25 mouse cellular contexts compared by ENCODE assay signal in genomic region chr19:47545055-47545454, GRCm38 (mm10). TPM values are rescaled to one million over a fixed set of nuclear protein-coding genes. Genes with fewer than 3 reads are reported as not detected.
DNase-seq lines count a peak whose midpoint lies in the region; ATAC-seq and TF ChIP-seq lines count a peak whose summit lies in the region.
"Had no signal": no experiment of that assay in that cellular context is flagged by ENCODE, and none has a peak within 500 bp of the region (broad histone marks: within the 10 kb centered on the region; RNA-seq: fewer than 3 reads in every experiment).

No protein-coding gene starts in this region.

- peak; percentile 16 for DNase-seq in heart, adult 11 months
- no peak for DNase-seq in heart, embryonic 10.5 days (ENCODE audit: low spot score)
- DNase-seq in neural tube, embryonic 10.5 days (ENCODE audit: extremely low spot score, low spot score): no peak
- no peak for DNase-seq in cerebellum, adult 2 months
- no peak for DNase-seq in right cerebral cortex, postnatal 36 days (ENCODE audit: low spot score in 2 of 2)
- DNase-seq: adrenal gland, adult 8-10 months; adrenal gland, postnatal 25 days; cerebellum, adult 18-20 months; cerebellum, adult 9-11 months; gastrocnemius, adult 2 months; gastrocnemius, postnatal 14 days; heart, adult 18-20 months; heart, postnatal 14 days; heart, postnatal 4 days had no signal

- no peaks in the 10 kb centered on the region for H3K36me3 ChIP-seq in forebrain, embryonic 13.5 days (ENCODE audit: poor library complexity, severe bottlenecking)
- H3K36me3 ChIP-seq in forebrain, embryonic 12.5 days (replicated peaks): no peaks in the 10 kb centered on the region
- no peaks in the 10 kb centered on the region for H3K36me3 ChIP-seq in heart, embryonic 10.5 days
- H3K36me3 ChIP-seq in neural tube, embryonic 13.5 days: no peaks in the 10 kb centered on the region
- H3K36me3 ChIP-seq: embryonic facial prominence, embryonic 12.5 days; embryonic facial prominence, embryonic 15.5 days; heart, embryonic 13.5 days had no signal

- no peaks in the 10 kb centered on the region for H3K9me3 ChIP-seq in forebrain, embryonic 13.5 days (replicated peaks)
- no peaks in the 10 kb centered on the region for H3K9me3 ChIP-seq in forebrain, embryonic 12.5 days
- no peaks in the 10 kb centered on the region for H3K9me3 ChIP-seq in heart, embryonic 10.5 days
- no peaks in the 10 kb centered on the region for H3K9me3 ChIP-seq in neural tube, embryonic 13.5 days
- H3K9me3 ChIP-seq: embryonic facial prominence, embryonic 12.5 days; embryonic facial prominence, embryonic 15.5 days; heart, embryonic 13.5 days had no signal

- H3K27ac ChIP-seq in forebrain, embryonic 13.5 days: no peak overlapping the region
- H3K27ac ChIP-seq in forebrain, embryonic 12.5 days: no peak overlapping the region
- H3K27ac ChIP-seq in heart, embryonic 10.5 days: no peak overlapping the region
- no peak overlapping the region for H3K27ac ChIP-seq in neural tube, embryonic 13.5 days (replicated peaks)
- H3K27ac ChIP-seq in cerebellum, adult 2 months (ENCODE audit: insufficient read depth, low read length): no peak overlapping the region
- H3K27ac ChIP-seq: embryonic facial prominence, embryonic 12.5 days; embryonic facial prominence, embryonic 15.5 days; gastrocnemius, adult 2 months; heart, embryonic 13.5 days; hindbrain, embryonic 14.5 days; hindbrain, postnatal 0 days had no signal

- ATAC-seq in forebrain, embryonic 13.5 days: 0 out of 2 replicates have a peak, but pooled peaks have one; percentile 50
- no peak for ATAC-seq in forebrain, embryonic 12.5 days (ENCODE audit: low FRiP score)
- ATAC-seq in neural tube, embryonic 13.5 days (ENCODE audit: low read depth): peak; percentile 51; the same call in 1 of the 2 replicates
- ATAC-seq: activated CD4-positive, CD25-positive, alpha-beta regulatory T cell, adult 4 months; hindbrain, postnatal 0 days; inflammation-experienced regulatory T-cells, adult 6 months; intestine, embryonic 16.5 days had no signal

- H3K4me2 ChIP-seq in forebrain, embryonic 13.5 days: no peak overlapping the region
- H3K4me2 ChIP-seq in forebrain, embryonic 12.5 days: no peak overlapping the region
- no peak overlapping the region for H3K4me2 ChIP-seq in neural tube, embryonic 13.5 days
- H3K4me2 ChIP-seq: embryonic facial prominence, embryonic 12.5 days; embryonic facial prominence, embryonic 15.5 days; heart, embryonic 13.5 days; hindbrain, embryonic 14.5 days had no signal

- H3K4me3 ChIP-seq in forebrain, embryonic 13.5 days: no peak overlapping the region
- no peak overlapping the region for H3K4me3 ChIP-seq in forebrain, embryonic 12.5 days (replicated peaks)
- H3K4me3 ChIP-seq in heart, embryonic 10.5 days: no peak overlapping the region
- H3K4me3 ChIP-seq in neural tube, embryonic 13.5 days: no peak overlapping the region
- no peak overlapping the region for H3K4me3 ChIP-seq in cerebellum, adult 2 months (replicated peaks; ENCODE audit: insufficient read depth, low read depth, low read length)
- H3K4me3 ChIP-seq: embryonic facial prominence, embryonic 12.5 days; embryonic facial prominence, embryonic 15.5 days; gastrocnemius, adult 2 months; heart, embryonic 13.5 days had no signal

- H3K4me1 ChIP-seq in forebrain, embryonic 13.5 days: peaks cover 4% of the 10 kb centered on the region; the same call in 1 of the 2 replicates
- no peaks in the 10 kb centered on the region for H3K4me1 ChIP-seq in forebrain, embryonic 12.5 days
- H3K4me1 ChIP-seq in heart, embryonic 10.5 days: peaks cover 13% of the 10 kb centered on the region
- peaks cover 19% of the 10 kb centered on the region for H3K4me1 ChIP-seq in neural tube, embryonic 13.5 days (replicated peaks)
- no peaks in the 10 kb centered on the region for H3K4me1 ChIP-seq in cerebellum, adult 2 months (ENCODE audit: control insufficient read depth, insufficient read depth, low read length)
- H3K4me1 ChIP-seq: embryonic facial prominence, embryonic 12.5 days; embryonic facial prominence, embryonic 15.5 days had no signal

- WGBS in forebrain, embryonic 13.5 days: 40% methylated on average over 3 of the region's 3 CpGs
- WGBS in forebrain, embryonic 12.5 days: 53% methylated on average over 3 of the region's 3 CpGs
- 70% methylated on average over 3 of the region's 3 CpGs for WGBS in heart, embryonic 10.5 days
- WGBS in neural tube, embryonic 13.5 days: 27% methylated on average over 3 of the region's 3 CpGs
- WGBS in cerebellum, adult 2 months: 82% methylated on average over 3 of the region's 3 CpGs

- H3K9ac ChIP-seq in forebrain, embryonic 13.5 days: no peak overlapping the region
- H3K9ac ChIP-seq in forebrain, embryonic 12.5 days: no peak overlapping the region
- H3K9ac ChIP-seq in neural tube, embryonic 13.5 days: no peak overlapping the region
- H3K9ac ChIP-seq: embryonic facial prominence, embryonic 12.5 days; embryonic facial prominence, embryonic 15.5 days; heart, embryonic 13.5 days; hindbrain, embryonic 14.5 days had no signal

- TF ChIP-seq CTCF in cerebellum, adult 2 months (IDR thresholded peaks at IDR 0.05; ENCODE audit: borderline replicate concordance, insufficient read depth, low read depth, low read length): no peak

- H3K27me3 ChIP-seq in forebrain, embryonic 13.5 days: no peaks in the 10 kb centered on the region
- H3K27me3 ChIP-seq in forebrain, embryonic 12.5 days: no peaks in the 10 kb centered on the region
- no peaks in the 10 kb centered on the region for H3K27me3 ChIP-seq in heart, embryonic 10.5 days (ENCODE audit: insufficient read depth, poor library complexity, severe bottlenecking)
- H3K27me3 ChIP-seq in neural tube, embryonic 13.5 days: no peaks in the 10 kb centered on the region
- no peaks in the 10 kb centered on the region for H3K27me3 ChIP-seq in cerebellum, adult 2 months (ENCODE audit: control insufficient read depth, insufficient read depth, low read length)
- H3K27me3 ChIP-seq: embryonic facial prominence, embryonic 12.5 days; embryonic facial prominence, embryonic 15.5 days had no signal

- no peak for TF ChIP-seq POLR2A in cerebellum, adult 2 months (IDR thresholded peaks at IDR 0.05; ENCODE audit: borderline replicate concordance, insufficient read depth, low read length)

RNA-seq across cellular contexts. Expression of gene Stn1, which starts 7.7 kb away (rescaled TPM):
- polyA plus RNA-seq in forebrain, embryonic 13.5 days (2015; fragmentation: Nextera tagmentation; extraction: Ambion mirVana): 39.0 and 42.2 TPM in 2 replicates
- 37.2 and 45.3 TPM in 2 replicates for polyA plus RNA-seq in forebrain, embryonic 12.5 days (2016; fragmentation: Nextera tagmentation; extraction: Ambion mirVana)
- polyA plus RNA-seq in heart, embryonic 10.5 days (2016; fragmentation: Nextera tagmentation; extraction: Ambion mirVana): 42.2 and 53.8 TPM in 2 replicates
- 33.0 and 34.0 TPM in 2 replicates for polyA plus RNA-seq in neural tube, embryonic 13.5 days (2015; fragmentation: Nextera tagmentation; extraction: Ambion mirVana)
- 10.1 and 10.7 TPM in 2 replicates for polyA plus RNA-seq in cerebellum, adult 2 months (2012; rRNA removed)

RNA-seq across cellular contexts. Expression of gene Slk, which starts 34.4 kb away (rescaled TPM):
- 7.8 and 9.1 TPM in 2 replicates for polyA plus RNA-seq in forebrain, embryonic 13.5 days (2015; fragmentation: Nextera tagmentation; extraction: Ambion mirVana)
- 10.1 and 12.1 TPM in 2 replicates for polyA plus RNA-seq in forebrain, embryonic 12.5 days (2016; fragmentation: Nextera tagmentation; extraction: Ambion mirVana)
- 7.8 and 10.1 TPM in 2 replicates for polyA plus RNA-seq in heart, embryonic 10.5 days (2016; fragmentation: Nextera tagmentation; extraction: Ambion mirVana)
- polyA plus RNA-seq in neural tube, embryonic 13.5 days (2015; fragmentation: Nextera tagmentation; extraction: Ambion mirVana): 6.9 and 8.7 TPM in 2 replicates
- polyA plus RNA-seq in cerebellum, adult 2 months (2012; rRNA removed): 33.8 and 38.7 TPM in 2 replicates
